ENCODE assay signal across 9 mouse cellular contexts in the genomic region with DNA sequence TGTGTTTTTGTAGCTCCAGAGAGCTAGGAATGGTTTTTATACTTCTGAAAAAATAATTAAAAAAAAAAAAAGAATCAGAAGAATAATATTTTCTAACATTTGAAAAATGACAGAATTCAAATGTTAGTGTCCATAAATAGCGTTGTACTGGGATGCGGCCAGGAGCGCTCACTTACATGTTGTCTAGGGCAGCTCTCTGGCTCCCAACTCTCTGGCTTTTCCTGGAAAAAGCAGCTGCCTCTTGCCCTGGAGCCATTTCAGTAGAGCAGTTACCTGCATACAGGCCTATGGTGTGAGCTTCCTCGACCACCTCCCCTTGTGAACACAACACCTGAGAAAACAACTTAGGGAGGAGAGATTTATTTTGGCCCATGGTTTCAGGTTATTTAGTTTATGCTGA.
"Had no signal": no experiment of that assay in that cellular context is flagged by ENCODE, and none has a peak within 500 bp of the region (broad histone marks: within the 10 kb centered on the region; RNA-seq: fewer than 3 reads in every experiment).

No protein-coding gene starts in this region.

- H3K9me3 ChIP-seq: limb, embryonic 12.5 days; liver, embryonic 12.5 days; lung, embryonic 15.5 days; megakaryocyte, embryonic 14.5 days; midbrain, embryonic 15.5 days; neural tube, embryonic 12.5 days had no signal

- DNase-seq: lung, postnatal 14 days had no signal

- H3K9ac ChIP-seq: limb, embryonic 12.5 days; liver, embryonic 12.5 days; lung, embryonic 15.5 days; midbrain, embryonic 15.5 days; neural tube, embryonic 12.5 days had no signal

- H3K36me3 ChIP-seq: limb, embryonic 12.5 days; liver, embryonic 12.5 days; lung, embryonic 15.5 days; midbrain, embryonic 15.5 days; neural tube, embryonic 12.5 days had no signal

- ATAC-seq: liver, embryonic 12.5 days; midbrain, embryonic 15.5 days had no signal

- H3K4me2 ChIP-seq: limb, embryonic 12.5 days; liver, embryonic 12.5 days; lung, embryonic 15.5 days; midbrain, embryonic 11.5 days; midbrain, embryonic 15.5 days; neural tube, embryonic 12.5 days had no signal

- H3K27ac ChIP-seq: layer of hippocampus, adult 2 months; limb, embryonic 12.5 days; liver, embryonic 12.5 days; lung, embryonic 15.5 days; midbrain, embryonic 15.5 days; neural tube, embryonic 12.5 days had no signal

- H3K4me3 ChIP-seq: layer of hippocampus, adult 2 months; limb, embryonic 12.5 days; liver, embryonic 12.5 days; lung, embryonic 15.5 days; megakaryocyte, embryonic 14.5 days; midbrain, embryonic 15.5 days; neural tube, embryonic 12.5 days had no signal

- H3K27me3 ChIP-seq: limb, embryonic 12.5 days; lung, embryonic 15.5 days; megakaryocyte, embryonic 14.5 days; neural tube, embryonic 12.5 days had no signal
